Mouse (Mus musculus) megakaryocyte, adult 5-6 weeks (primary cell): ENCODE results near the gene Srsf9. TPM values are rescaled to one million over a fixed set of nuclear protein-coding genes. Genes with fewer than 3 reads are reported as not detected.
"Not testable (repeated sequence)": the region's sequence is repeated elsewhere in the genome, so short reads cannot be mapped to it uniquely, and the experiment has no call there.

ENCODE experiments used
- ATAC-seq: 2 replicates; pipeline ENCODE4 v1.8.0; 2016; ENCODE audit warnings: mild to moderate bottlenecking, inconsistent platforms; ENCODE audit not compliant: poor library complexity, severe bottlenecking
- total RNA-seq, 2 experiments: library from RNA; stranded (forward) in 1 of 2; stranded (reverse) in 1 of 2; fragments of 153-499, 151-499 nt in 1 of 2; fragments of 221-1000, 200-1000 nt in 1 of 2; gene quantifications; 2 replicates each; pipeline versions ENCODE4 v1.2.3 to v1.2.4; 2015 to 2017

Srsf9 gene
- 79.1 and 98.4 TPM in 2 replicates for total RNA-seq (2015)
- 126 and 130 TPM in 2 replicates for total RNA-seq (2017)

DNA sequence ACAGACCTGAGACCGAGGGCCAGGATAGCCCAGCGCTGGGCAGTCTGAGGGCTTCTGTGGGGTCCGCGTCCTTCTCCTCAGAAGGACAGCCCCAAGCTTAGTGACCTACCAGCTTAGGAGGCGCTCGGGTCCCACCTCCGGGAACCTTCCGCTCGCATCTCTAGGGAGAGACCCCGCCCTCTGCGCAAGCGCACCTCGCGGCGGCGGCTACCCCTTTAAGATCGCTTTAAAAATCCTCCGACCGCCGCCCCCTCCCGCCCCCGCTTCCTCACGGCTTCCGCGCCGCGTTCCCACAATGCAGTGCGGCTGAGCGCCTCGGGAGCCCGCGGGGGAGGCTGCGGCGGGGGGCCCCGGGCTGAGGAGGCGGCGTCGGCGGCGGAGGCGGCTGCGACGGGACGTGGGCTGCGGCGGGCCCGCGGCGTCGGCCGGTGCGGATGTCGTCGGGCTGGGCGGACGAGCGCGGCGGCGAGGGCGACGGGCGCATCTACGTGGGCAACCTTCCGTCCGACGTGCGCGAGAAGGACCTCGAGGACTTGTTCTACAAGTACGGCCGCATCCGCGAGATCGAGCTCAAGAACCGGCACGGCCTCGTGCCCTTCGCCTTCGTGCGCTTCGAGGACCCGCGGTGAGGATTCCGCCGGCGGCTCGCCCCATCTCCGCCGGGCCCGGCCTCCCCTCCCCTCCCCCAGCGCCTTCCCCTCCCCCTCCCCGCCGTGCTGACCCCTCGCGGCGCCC lies at the start of gene Srsf9:
Gene Srsf9, plus strand, starts transcription at position 303 of the 735 bp plus-strand sequence.
- ATAC-seq, result peak; percentile 92

DNA sequence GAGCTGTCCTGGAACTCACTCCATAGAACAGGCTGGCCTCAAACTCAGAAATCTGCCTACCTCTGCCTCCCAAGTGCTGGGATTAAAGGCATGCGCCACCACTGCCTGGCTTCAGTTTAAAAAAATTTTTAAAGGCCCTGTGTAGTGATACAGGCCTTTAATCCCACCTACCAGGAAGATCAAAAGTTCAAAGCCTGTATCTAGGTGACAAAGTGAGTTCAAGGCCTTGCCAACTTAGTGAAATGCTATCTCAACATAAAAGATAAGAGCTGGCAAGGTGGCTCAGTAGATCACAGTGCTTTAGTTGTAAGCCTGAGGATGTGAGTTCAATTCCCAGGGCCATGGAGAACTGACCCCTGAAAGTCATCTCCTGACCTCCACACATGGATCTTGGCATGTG lies 48.9 kb upstream of the Srsf9 start:
- no peak for ATAC-seq

DNA sequence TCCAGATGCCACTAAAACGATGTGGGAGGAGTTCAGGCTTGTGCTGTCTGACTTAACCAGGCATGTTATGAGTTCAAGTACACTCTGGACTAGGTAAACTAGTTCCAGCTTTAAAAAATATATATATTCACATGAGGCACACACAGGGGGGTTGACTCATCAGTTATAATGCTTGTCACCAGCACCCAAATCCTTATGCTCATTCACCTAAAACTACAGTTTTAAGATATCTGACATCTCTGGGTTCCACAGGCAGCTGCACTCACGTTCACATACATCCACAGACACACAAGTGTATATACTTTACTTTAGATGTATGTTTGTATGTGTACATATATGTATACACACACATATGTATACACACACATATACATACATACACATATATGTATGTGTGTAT lies 48.2 kb upstream of the Srsf9 start:
- ATAC-seq, result no peak

DNA sequence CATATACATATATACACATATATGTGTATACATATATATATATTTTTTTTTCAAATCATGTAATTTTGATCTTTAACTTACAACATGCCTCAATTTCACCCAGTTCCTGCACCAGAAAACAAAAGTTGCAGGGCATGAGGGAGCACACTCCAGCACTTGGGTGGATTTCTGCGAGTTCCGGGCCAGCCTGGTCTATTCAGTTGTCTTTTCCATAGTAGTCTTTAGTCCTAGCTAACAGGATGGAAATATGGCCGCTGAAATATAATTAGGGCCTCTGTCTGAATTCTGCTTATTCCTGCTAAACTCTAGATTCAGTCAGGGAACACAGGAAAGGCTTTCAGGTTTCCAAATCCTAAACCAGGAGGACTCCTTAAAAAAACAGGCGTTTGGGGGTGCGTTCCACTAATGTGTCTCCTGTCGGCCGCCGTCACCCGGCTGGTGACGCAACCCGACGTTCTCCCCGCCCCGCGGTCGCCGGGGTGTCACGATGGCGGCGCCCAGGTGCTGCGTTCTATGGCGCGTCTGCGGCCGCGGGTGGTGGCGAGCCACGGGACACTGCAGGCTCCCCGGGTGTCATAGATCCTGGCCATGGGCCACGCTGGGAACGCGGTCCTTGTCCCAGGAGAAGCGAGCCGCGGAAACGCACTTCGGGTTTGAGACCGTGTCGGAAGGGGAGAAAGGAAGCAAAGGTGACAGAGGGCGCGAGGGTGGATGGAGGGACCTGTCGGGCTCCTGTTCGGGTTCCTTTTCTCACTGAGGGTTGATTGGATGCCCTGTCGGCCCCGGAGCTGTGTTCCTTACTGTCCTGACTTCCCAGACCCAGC lies 47.5 kb upstream of the Srsf9 start, which contains the start of gene Coq5:
Gene Coq5, plus strand, starts transcription at position 441 of the 824 bp plus-strand sequence.
- peak; percentile 98 for ATAC-seq

DNA sequence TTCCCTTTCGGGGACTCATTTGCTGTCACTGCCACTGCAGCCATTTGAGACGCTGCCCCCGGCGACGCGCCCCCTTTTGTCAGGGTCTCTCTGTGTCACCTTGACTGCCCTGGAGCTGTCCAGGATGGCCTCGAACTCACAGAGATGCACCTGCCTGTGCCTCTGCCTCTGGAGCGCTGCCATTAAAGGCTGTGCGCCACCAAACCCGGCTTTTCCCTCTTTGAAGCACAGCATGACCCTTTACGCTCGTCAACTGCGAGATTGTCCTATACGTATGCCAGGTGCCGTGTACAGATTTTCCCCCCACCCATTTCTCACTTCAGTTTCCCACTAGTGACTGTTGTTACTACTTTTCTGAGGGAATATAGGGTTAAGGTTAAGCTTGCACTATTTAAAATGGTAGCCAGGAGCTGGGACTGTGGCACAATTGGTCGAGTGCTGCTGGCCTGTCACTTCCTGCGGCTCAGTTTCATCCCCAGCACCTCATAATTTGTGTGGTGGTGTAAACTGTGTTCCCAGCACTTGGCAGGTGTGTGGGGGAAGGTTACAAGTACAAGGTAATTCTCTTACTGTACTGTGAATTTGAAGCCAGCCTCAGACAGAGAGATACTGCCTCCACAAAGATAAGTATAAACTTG lies 46.8 kb upstream of the Srsf9 start:
- no peak for ATAC-seq

DNA sequence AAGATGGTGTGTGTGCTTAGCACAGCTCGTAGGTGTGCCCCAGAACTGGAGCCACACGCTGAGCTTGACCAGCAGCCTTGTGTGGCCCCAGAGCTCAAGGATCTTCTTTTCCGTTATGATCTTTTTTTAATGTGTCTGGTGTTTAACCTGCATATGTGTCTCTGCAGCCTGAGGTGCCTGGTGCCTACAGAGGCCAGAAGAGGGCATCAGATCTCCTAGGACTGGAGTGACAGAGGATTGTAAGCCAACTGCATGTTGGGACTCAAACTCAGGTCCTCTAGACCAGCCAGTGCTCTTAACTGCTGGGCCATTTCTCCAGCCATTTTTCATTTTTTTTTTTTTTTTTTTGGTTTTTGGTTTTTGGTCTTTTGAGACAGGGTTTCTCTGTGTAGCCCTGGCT lies 42.2 kb upstream of the Srsf9 start:
- no peak for ATAC-seq

DNA sequence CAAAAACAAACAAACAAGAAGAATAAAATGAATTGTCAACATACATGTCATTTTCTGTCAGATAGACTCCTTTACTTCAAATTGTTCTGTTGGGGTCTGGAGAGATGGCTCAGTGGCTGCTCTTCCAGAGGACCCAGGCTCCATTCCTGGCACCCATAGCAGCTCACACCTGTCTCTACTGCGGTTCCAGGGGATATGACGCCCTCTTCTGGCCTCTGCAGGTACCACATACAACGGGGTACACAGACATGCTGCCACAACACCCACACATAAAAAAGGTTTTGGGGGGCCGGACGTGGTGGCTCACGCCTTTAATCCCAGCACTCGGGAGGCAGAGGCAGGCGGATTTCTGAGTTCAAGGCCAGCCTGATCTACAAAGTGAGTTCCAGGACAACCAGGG lies 32.8 kb upstream of the Srsf9 start:
- no peak for ATAC-seq

DNA sequence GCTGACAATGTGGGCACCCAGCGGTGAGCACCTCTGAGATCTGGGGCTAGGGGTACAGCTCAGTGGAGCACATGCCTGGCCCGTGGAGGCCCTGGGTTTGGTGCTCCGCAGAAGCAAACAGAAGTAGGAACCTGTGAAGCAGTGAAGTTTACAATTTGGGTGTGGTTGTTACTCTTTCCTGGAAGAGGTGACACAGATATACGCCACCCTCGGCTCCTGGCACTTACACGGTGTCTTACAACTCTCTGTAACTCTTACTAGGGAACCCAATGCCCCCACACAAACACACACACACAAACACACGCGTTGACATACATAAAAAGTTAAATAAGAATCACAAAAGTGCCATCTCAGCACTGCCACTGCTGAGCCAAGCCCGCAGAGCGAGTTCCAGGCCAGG lies 30.6 kb upstream of the Srsf9 start:
- ATAC-seq, result no peak

DNA sequence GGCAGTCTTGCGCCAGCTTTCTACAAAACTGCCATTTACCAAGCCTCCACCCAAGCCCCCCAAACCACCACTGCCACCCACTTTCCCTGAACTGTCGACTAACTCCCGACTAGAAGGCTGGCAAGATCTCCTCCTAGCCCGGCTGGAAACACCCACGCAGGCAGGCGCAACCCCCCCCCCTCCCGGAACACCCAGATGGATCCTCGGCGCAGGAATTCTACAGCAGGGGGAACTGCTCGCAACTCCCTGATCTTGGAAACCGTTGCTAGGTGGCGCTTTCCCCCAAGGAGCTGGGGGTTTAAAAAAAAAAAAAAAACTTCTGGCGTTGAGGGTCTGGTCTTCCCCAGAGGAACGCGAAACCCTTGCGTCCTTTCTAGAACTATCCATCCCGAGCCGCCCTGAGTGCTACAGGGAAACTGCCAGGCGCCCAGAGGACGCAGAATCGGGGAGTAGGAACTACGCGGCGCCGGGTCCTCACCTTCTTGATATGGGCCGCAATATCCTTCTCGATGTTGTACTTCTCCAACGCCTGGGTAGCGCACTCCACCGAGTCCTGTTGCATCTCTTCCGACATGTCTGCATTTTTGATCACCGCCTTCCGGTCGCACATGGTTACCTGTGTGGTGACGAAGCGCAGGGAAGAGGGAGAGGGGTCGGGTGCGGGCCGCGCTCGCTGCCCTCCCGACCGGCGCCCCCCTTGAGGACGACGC lies 26.8 kb upstream of the Srsf9 start:
- peak; percentile 39 for ATAC-seq

DNA sequence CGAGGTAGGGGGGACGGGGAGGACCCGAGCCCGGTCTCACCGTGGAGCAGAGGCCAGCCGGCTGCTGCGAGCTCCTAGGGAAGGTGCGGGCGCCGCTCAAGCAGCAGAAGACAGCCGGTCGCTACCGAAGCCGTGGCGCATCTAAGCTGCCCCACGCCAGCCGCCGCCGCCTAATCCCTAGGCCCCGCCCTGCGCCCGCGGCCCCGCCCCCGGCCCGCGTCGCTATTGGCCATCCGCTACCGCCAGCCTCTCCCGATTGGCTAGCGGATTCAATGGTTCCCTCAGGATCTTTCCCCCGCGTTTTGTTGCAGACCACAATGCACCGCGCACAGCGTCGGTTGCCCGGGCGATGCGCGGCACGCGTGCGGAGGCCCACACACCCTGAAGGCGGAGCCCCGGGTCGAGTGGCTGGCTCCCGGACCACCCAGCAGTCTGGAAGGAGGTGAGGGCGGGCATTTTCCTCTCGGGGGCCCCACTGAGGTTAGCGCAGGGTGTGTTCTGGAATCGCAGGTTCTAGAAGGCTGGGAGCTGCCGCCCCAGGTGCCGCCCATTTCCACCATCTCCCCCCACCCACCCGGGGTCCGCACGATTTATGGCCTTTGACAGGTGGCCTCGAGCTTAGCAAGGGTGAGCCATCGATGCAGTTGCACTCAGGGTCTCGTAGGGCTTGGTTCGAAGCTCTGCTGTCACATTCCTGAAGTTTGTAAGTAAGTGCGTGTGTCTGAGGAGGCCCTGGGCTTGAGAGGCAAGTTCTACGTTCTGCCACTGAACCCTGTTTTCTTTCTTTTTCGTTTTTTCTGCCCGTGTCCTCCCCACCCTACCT lies 26.0 kb upstream of the Srsf9 start, which contains the start of gene Dynll1:
Gene Dynll1, minus strand, starts transcription at position 208 of the 823 bp plus-strand sequence.
- peak; percentile 97 for ATAC-seq

DNA sequence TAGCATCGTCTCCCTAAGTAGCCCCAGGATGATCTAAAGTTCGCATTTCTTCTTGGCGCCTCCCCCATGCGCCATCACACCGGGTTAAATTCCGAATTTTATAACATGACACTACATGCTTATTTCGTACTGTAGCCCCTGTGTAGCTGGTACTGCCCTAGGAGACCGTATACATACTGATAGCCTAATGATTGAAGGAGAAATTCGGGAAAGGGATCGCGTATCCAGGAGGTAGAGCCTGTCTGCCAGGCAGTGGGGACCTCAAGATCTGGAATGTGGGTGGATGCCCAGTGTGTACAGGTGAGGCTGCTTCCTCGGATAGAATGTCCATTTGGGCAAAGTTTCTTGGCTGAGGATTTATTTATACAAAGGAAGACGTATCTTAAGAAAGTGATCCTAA lies 25.4 kb upstream of the Srsf9 start:
- no peak for ATAC-seq

DNA sequence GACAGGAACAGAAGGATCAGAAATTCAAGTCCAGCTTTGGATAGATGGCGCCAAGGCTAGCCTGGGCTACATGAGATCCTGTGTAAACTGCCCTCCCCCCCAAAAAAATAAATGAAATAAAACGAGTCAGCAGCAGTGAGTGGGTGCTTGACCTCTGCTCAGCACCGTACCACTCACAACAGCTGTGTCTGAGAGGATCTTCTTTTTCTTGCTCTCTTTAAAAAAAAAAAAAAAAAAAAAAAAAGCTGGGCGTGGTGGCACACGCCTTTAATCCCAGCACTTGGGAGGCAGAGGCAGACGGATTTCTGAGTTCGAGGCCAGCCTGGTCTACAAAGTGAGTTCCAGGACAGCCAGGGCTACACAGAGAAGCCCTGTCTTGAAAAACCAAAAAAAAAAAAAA lies 24.8 kb upstream of the Srsf9 start:
- not testable (repeated sequence) for ATAC-seq

DNA sequence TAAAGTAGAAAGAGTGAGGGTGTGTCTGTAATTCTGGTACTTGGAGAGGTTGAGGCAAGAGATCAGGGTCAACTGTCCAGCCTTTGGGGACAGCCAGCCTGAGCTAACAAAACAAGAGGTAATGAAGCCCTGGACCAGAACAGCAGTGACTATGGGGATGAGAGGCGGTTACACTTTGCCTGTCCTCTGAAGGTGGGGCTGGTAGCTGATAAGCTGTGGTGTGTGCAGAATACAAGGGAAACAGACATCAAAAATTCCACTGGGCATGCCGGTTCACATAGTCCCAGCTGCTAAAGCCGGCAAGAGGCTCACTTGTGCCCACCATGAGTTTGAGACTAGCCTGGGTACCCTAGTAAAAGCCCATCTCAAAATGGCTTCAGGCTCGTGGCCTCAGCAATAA lies 14.6 kb upstream of the Srsf9 start:
- ATAC-seq, result no peak

DNA sequence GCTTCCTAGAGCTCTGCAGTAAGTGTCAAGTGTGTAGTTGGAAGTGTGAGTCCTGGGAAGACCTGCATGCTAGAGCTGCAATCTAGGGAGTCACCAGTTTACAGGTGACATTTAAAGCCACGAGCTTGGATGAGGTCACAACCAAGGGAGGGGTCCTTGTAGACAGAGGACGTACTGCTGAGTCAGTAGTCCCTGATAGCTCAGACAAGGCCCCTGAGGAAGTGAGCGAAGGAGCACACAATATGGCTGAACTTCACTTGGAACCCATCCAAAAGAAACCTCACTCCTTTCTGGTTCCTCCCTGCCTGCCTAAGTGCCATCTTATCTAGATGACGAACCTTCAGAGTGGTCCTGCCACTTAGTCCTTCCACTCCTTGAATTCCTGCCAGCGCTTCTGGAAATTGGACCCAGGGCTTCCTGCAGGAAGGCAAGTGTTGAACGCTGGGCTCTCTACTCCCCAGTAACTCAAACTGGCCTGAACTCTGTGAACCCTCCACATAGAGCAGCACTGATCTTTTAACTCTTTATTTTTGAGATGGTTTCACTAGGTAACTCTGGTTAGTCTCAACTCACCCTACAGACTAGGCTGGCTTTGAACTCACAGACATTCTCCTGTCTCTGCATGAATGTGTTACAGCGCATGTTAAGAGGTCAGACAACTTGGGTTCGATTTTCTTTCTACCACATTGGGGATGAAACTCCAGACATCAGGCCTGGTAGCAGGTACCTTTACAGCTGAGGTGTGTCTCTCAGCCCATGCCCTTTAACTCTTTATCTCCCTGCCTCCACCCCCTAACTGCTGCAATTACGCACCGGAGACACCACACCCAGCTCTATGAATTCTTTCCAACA lies 13.9 kb upstream of the Srsf9 start:
- ATAC-seq, result peak; percentile 80

DNA sequence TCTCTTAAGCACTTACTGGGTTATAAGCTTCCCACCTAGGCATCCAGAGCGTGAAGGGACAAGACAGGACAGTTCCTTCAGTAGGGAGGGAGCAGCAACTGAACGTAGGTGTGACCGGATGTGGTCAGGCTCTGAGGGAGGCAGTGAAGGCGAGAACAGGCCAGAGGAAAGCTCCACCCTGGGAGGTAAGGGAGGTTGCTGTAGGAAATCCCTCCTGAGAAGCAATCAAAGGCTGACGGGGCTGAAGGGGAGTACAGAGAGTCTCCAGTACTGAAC lies 13.4 kb upstream of the Srsf9 start:
- ATAC-seq, result peak; percentile 75

DNA sequence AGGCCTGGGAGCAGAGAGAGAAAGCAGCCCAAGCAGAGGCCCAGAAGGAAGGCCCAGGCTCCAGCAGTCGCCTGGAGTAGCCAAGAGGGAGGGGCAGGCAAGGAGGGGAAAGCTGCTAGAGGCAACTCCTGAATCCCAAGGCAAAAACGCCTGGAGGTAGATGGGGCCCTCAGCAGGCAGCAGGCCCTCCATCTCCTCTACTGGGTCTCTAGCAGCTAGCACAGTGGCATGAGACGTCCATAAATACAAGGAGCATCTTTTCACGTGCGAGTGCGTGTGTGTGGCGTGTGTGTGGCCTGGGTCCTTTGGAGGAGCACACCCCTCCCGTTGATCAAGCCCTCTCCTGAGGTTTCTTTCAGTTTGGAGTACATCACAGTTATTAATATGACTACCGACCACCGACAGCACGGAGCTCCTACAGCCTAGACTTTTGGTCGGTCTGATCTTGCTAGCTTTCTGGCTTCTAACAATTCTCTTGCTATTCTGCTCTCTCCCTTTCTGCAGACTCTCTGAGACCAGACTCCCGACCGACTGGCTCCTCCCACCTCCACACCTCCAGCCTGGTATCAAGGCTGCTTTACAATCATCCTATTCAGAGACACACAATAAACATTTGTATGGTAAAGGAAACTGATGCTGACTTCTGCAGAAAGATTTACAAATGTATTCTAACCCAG lies 9.9 kb upstream of the Srsf9 start:
- no peak for ATAC-seq

DNA sequence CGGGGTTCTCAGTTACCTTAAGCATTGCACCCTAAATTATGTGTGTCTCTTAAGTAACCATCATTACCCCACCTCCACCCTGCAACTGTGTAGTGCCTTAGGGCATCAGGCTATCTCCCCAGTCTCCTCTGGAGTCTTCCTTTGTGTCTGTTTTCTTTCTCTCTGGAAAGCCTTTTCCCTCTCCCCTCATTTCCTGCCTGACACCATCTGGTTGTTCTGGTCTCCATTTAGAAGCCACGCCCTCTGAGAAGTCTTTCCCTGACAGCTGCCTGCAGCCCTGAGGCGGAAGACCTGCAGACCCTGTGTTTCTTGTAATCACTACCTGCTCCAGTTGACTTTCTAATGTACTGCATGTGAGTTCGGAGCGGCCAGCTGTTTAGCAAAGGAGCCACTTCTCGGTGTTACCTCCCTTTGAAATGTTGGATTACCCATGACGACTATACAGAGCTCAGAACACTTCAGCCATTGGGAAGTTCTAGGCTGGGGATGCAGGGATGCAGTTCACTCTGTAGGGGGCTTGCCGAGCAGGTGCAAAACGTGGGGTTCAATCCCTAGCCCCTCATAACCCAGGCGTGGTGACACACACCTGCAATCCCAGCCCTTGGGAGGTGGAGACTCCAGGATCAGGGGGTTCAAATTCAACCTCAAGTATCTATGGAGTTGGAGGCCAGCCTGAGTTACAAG lies 9.2 kb upstream of the Srsf9 start:
- ATAC-seq, result no peak
